Mouse (Mus musculus): ENCODE measurements around the gene Slc28a1. TPM values are rescaled to one million over a fixed set of nuclear protein-coding genes. Genes with fewer than 3 reads are reported as not detected.
A peak's percentile ranks its signal among the peaks of the same experiment; 100 is the strongest.

Gene Slc28a1
- polyA plus RNA-seq, 1 experiment from 2014 or later: 0.59 TPM

GRCm38 (mm10) chr7:81075732-81076131 lies 38.9 kb upstream of the Slc28a1 start:
- Histone ChIP-seq H3K4me2 (replicated peaks; ENCODE audit: low read depth) (no peak overlapping the region), H3K9me3 (ENCODE audit: control insufficient read depth) (no peaks in the 10 kb centered on the region), H3K36me3 (ENCODE audit: control insufficient read depth, insufficient read depth) (no peaks in the 10 kb centered on the region), H3K27me3 (replicated peaks; ENCODE audit: control insufficient read depth, insufficient read depth, low read length) (no peaks in the 10 kb centered on the region), H3K27ac (ENCODE audit: low read depth, low read length) (peak overlapping the region; percentile 23), H3K9ac (ENCODE audit: low read depth, low read length) (no peak overlapping the region), H3K4me3 (ENCODE audit: low read depth, low read length) (no peak overlapping the region), H3K4me1 (replicated peaks; ENCODE audit: control insufficient read depth, insufficient read depth, low read length) (peaks cover 8% of the 10 kb centered on the region; the same call in 1 of the 2 replicates)
- TF ChIP-seq CTCF (IDR thresholded peaks at IDR 0.05; ENCODE audit: low read depth): no peak
- whole genome bisulfite sequencing: 78% methylated on average over 5 of the region's 5 CpGs
- no peak for ATAC-seq

- ATAC-seq: no peak
- Histone ChIP-seq H3K4me2 (replicated peaks; ENCODE audit: low read depth) (no peak overlapping the region), H3K9me3 (ENCODE audit: control insufficient read depth) (no peaks in the 10 kb centered on the region), H3K4me1 (replicated peaks; ENCODE audit: control insufficient read depth, insufficient read depth, low read length) (peaks cover 8% of the 10 kb centered on the region; the same call in 1 of the 2 replicates), H3K27me3 (replicated peaks; ENCODE audit: control insufficient read depth, insufficient read depth, low read length) (no peaks in the 10 kb centered on the region), H3K27ac (ENCODE audit: low read depth, low read length) (no peak overlapping the region), H3K36me3 (ENCODE audit: control insufficient read depth, insufficient read depth) (no peaks in the 10 kb centered on the region), H3K9ac (ENCODE audit: low read depth, low read length) (no peak overlapping the region), H3K4me3 (ENCODE audit: low read depth, low read length) (no peak overlapping the region)
- WGBS: 61% methylated on average over 6 of the region's 6 CpGs
- TF ChIP-seq CTCF (IDR thresholded peaks at IDR 0.05; ENCODE audit: low read depth): no peak
Measured at GRCm38 (mm10) chr7:81077009-81077408, 37.6 kb upstream of the Slc28a1 start.

DNA sequence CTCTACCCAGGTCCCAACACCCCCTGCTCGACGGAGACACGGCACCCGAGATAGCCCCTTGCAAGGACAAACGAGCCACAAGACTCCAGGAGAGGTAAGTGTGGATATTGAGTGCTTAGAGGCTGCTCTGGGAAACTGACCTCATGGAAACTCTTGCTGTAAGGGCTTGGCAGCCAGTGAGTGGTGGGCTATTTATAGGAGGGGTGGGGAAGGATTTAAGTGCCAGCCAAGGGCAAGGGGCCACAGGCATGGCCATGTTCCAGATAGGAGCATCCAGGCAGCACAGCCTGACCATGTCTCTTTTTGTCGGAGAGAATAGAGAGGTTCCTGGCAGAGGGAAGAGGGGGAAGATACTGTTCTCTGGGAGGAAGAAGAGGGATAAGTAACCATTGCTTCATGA lies 35.9 kb upstream of the Slc28a1 start:
- no peaks in the 10 kb centered on the region for H3K36me3 ChIP-seq (ENCODE audit: control insufficient read depth, insufficient read depth)
- no peaks in the 10 kb centered on the region for H3K9me3 ChIP-seq (ENCODE audit: control insufficient read depth)
- no peaks in the 10 kb centered on the region for H3K27me3 ChIP-seq (replicated peaks; ENCODE audit: control insufficient read depth, insufficient read depth, low read length)
- H3K27ac ChIP-seq (ENCODE audit: low read depth, low read length): no peak overlapping the region
- H3K4me1 ChIP-seq (replicated peaks; ENCODE audit: control insufficient read depth, insufficient read depth, low read length): peaks cover 8% of the 10 kb centered on the region; the same call in 1 of the 2 replicates
- WGBS: 80% methylated on average over 6 of the region's 6 CpGs
- no peak overlapping the region for H3K4me2 ChIP-seq (replicated peaks; ENCODE audit: low read depth)
- no peak overlapping the region for H3K4me3 ChIP-seq (ENCODE audit: low read depth, low read length)
- H3K9ac ChIP-seq (ENCODE audit: low read depth, low read length): no peak overlapping the region
- no peak for ATAC-seq
- TF ChIP-seq CTCF (IDR thresholded peaks at IDR 0.05; ENCODE audit: low read depth): no peak

- no peak for TF ChIP-seq CTCF (IDR thresholded peaks at IDR 0.05; ENCODE audit: low read depth)
- no peaks in the 10 kb centered on the region for H3K9me3 ChIP-seq (ENCODE audit: control insufficient read depth)
- no peaks in the 10 kb centered on the region for H3K36me3 ChIP-seq (ENCODE audit: control insufficient read depth, insufficient read depth)
- no peak overlapping the region for H3K4me3 ChIP-seq (ENCODE audit: low read depth, low read length)
- peak overlapping the region; percentile 55 for H3K27ac ChIP-seq (ENCODE audit: low read depth, low read length)
- no peaks in the 10 kb centered on the region for H3K27me3 ChIP-seq (replicated peaks; ENCODE audit: control insufficient read depth, insufficient read depth, low read length)
- H3K9ac ChIP-seq (ENCODE audit: low read depth, low read length): no peak overlapping the region
- WGBS: 52% methylated on average over 18 of the region's 18 CpGs
- H3K4me2 ChIP-seq (replicated peaks; ENCODE audit: low read depth): no peak overlapping the region
- ATAC-seq: no peak
- H3K4me1 ChIP-seq (replicated peaks; ENCODE audit: control insufficient read depth, insufficient read depth, low read length): peaks cover 6% of the 10 kb centered on the region; the same call in 1 of the 2 replicates
Measured at GRCm38 (mm10) chr7:81093420-81093965, 21.1 kb upstream of the Slc28a1 start.

DNA sequence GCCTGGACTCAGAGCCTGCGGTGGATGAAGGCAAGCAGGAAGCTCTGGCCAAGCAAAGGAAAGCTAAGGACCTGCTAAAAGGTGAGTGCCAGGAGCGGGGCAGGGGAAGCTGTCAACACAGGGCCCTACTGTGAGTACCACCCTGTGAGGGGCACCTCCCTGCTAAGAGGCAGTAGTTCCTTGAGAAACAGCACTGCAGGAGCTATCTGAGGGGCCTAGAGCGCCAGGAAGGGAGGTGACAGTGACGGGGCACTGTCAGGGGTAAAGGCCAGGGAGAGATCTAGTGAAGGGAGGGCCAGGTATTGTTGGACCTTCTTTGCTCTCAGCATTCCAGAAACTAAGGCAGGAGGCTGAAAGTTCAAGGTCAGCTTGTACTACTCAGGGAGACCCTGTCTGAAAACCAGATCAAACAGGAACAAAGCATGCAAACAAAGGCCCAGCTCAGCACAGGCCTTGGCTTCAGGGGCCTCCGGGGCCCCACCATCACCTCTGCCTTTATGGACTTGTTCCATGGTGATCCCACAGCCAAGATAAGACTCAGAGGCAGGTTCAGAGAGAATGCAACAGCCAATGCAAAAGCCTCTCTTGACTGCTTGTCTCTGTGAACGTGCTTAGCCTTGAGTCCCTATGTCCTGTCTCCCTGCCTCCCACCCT lies 20.4 kb upstream of the Slc28a1 start:
- Histone ChIP-seq H3K9ac (ENCODE audit: low read depth, low read length) (no peak overlapping the region), H3K27ac (ENCODE audit: low read depth, low read length) (peak overlapping the region; percentile 55), H3K4me3 (ENCODE audit: low read depth, low read length) (no peak overlapping the region), H3K9me3 (ENCODE audit: control insufficient read depth) (no peaks in the 10 kb centered on the region), H3K4me1 (replicated peaks; ENCODE audit: control insufficient read depth, insufficient read depth, low read length) (peaks cover 6% of the 10 kb centered on the region; the same call in 1 of the 2 replicates), H3K27me3 (replicated peaks; ENCODE audit: control insufficient read depth, insufficient read depth, low read length) (no peaks in the 10 kb centered on the region), H3K36me3 (ENCODE audit: control insufficient read depth, insufficient read depth) (no peaks in the 10 kb centered on the region), H3K4me2 (replicated peaks; ENCODE audit: low read depth) (no peak overlapping the region)
- TF ChIP-seq CTCF (IDR thresholded peaks at IDR 0.05; ENCODE audit: low read depth): no peak
- 36% methylated on average over 6 of the region's 6 CpGs for WGBS
- ATAC-seq: peak; percentile 80

DNA sequence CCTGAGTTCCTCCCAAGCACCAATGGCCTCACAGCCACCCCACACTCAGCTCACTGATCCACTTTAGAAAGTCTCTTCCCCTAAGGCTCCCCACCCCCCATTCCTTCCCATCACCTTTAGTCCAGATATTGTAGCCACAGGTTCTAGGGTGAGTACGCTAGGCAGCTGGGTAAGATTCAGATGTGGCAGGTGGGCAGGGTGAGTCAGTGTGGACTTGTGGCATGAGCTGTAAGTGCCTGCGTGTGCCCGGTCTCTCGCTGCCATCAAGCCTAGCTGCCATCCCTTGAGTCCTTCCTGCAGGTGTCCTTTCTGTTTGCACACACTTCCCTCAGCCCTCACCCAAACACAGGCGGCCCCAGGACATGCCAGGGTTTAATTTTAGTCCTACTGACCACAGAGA lies 14.3 kb upstream of the Slc28a1 start:
- H3K4me1 ChIP-seq (replicated peaks; ENCODE audit: control insufficient read depth, insufficient read depth, low read length): no peaks in the 10 kb centered on the region
- WGBS: 83% methylated on average over 5 of the region's 5 CpGs
- no peak overlapping the region for H3K4me3 ChIP-seq (ENCODE audit: low read depth, low read length)
- no peak overlapping the region for H3K4me2 ChIP-seq (replicated peaks; ENCODE audit: low read depth)
- no peaks in the 10 kb centered on the region for H3K9me3 ChIP-seq (ENCODE audit: control insufficient read depth)
- H3K9ac ChIP-seq (ENCODE audit: low read depth, low read length): no peak overlapping the region
- H3K36me3 ChIP-seq (ENCODE audit: control insufficient read depth, insufficient read depth): no peaks in the 10 kb centered on the region
- TF ChIP-seq CTCF (IDR thresholded peaks at IDR 0.05; ENCODE audit: low read depth): no peak
- H3K27me3 ChIP-seq (replicated peaks; ENCODE audit: control insufficient read depth, insufficient read depth, low read length): no peaks in the 10 kb centered on the region
- H3K27ac ChIP-seq (ENCODE audit: low read depth, low read length): no peak overlapping the region
- ATAC-seq: no peak

Data from intestine, postnatal 0 days (tissue).